Mouse (Mus musculus): ENCODE results near the gene Serpinb5. TPM values are rescaled to one million over a fixed set of nuclear protein-coding genes. Genes with fewer than 3 reads are reported as not detected.

Serpinb5 gene
- polyA plus RNA-seq, 1 experiment, result not detected

DNA sequence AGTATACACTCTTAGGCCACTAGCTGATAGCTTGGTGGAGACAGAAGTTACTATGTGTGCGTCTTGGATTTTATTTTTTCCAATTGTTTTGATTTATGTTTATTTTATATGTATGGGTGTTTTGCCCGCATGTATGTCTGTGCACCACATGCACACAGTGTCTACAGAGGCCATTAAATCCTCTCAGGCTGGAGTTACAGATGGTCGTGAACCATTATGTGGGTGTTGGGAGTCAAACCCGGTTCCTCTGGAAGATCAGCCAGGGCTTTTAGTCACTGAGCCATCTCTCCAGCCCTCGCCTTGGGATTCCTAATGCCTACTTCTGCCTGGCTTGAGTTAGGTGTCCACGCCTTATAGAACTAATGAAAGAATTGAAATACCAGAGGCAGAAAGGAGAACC is 4.6 kb downstream of the Serpinb5 start:
- Histone ChIP-seq H3K4me1 (ENCODE audit: control insufficient read depth, insufficient read depth, insufficient read length) (no peaks in the 10 kb centered on the region), H3K27me3 (ENCODE audit: control insufficient read depth, insufficient read depth, low read length) (no peaks in the 10 kb centered on the region), H3K36me3 (ENCODE audit: control insufficient read depth, insufficient read depth, low read length) (no peaks in the 10 kb centered on the region), H3K27ac (ENCODE audit: insufficient read depth, low read length) (no peak overlapping the region), H3K4me3 (ENCODE audit: extremely low read depth, insufficient read depth, insufficient read length) (no peak overlapping the region)
- DNase-seq (ENCODE audit: low read depth in 1 of 2, low spot score in 2 of 2), result no peak
- TF ChIP-seq CTCF (IDR thresholded peaks at IDR 0.05; ENCODE audit: extremely low read depth, insufficient read depth, insufficient read length, insufficient replicate concordance), result no peak
- TF ChIP-seq POLR2A (IDR thresholded peaks at IDR 0.05; ENCODE audit: low read depth, low read length), result no peak
- WGBS, result 92% methylated on average over 6 of the region's 6 CpGs

DNA sequence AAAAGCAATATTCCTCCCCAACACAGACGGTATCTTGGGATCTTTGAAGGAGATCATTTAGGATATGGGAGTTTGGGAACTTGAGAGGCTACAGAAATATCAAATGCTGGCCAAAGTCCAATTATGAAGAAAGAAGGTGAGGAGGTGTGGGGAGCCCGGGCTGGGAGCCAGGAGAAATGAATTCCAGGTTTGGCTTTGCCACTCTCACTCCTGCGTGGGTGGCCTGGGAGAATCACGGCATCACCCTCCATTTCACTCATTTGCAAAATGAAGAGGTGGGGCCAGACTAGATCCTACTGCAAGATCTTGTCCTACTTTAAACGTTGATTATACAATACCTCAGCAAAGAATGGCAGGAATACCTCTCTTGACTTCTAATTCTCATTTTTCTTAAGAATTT is 5.1 kb downstream of the Serpinb5 start:
- H3K36me3 ChIP-seq (ENCODE audit: control insufficient read depth, insufficient read depth, low read length), result no peaks in the 10 kb centered on the region
- WGBS, result 75% methylated on average over 5 of the region's 5 CpGs

DNA sequence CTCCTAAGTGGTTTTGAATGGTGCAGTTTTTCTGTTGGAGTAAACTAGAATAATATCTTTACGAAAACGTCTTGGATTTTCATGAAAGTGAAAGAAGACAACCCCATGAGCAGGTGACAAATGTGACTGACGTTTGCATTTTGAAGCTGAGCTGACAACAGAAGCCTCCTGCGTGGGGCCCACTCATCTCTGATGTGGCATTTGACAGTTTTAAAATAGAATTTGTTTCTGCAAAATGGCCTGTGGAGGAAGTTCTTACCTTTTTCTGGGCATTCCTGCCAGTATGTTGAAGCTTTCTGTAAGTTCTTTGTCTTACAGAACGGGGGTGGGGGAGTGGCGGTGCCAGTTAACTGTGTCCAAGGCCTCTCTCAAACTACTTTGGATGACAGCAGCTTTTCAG is 5.8 kb downstream of the Serpinb5 start:
- Histone ChIP-seq H3K4me3 (ENCODE audit: extremely low read depth, insufficient read depth, insufficient read length) (no peak overlapping the region), H3K27me3 (ENCODE audit: control insufficient read depth, insufficient read depth, low read length) (no peaks in the 10 kb centered on the region), H3K27ac (ENCODE audit: insufficient read depth, low read length) (no peak overlapping the region), H3K36me3 (ENCODE audit: control insufficient read depth, insufficient read depth, low read length) (no peaks in the 10 kb centered on the region), H3K4me1 (ENCODE audit: control insufficient read depth, insufficient read depth, insufficient read length) (no peaks in the 10 kb centered on the region)
- 49% methylated on average over 6 of the region's 6 CpGs for WGBS
- peak in 1 of 2 experiments; percentile 17 for DNase-seq (ENCODE audit: low read depth in 1 of 2, low spot score in 2 of 2)
- TF ChIP-seq CTCF (IDR thresholded peaks at IDR 0.05; ENCODE audit: extremely low read depth, insufficient read depth, insufficient read length, insufficient replicate concordance), result no peak
- TF ChIP-seq POLR2A (IDR thresholded peaks at IDR 0.05; ENCODE audit: low read depth, low read length), result no peak

More for the DNA sequence above, 5.1 kb downstream of the Serpinb5 start:
- no peak for TF ChIP-seq POLR2A (IDR thresholded peaks at IDR 0.05; ENCODE audit: low read depth, low read length)
- TF ChIP-seq CTCF (IDR thresholded peaks at IDR 0.05; ENCODE audit: extremely low read depth, insufficient read depth, insufficient read length, insufficient replicate concordance), result no peak
- H3K27me3 ChIP-seq (ENCODE audit: control insufficient read depth, insufficient read depth, low read length), result no peaks in the 10 kb centered on the region
- no peak overlapping the region for H3K4me3 ChIP-seq (ENCODE audit: extremely low read depth, insufficient read depth, insufficient read length)
- H3K4me1 ChIP-seq (ENCODE audit: control insufficient read depth, insufficient read depth, insufficient read length), result no peaks in the 10 kb centered on the region
- H3K27ac ChIP-seq (ENCODE audit: insufficient read depth, low read length), result no peak overlapping the region
- DNase-seq (ENCODE audit: low read depth in 1 of 2, low spot score in 2 of 2), result no peak

DNA sequence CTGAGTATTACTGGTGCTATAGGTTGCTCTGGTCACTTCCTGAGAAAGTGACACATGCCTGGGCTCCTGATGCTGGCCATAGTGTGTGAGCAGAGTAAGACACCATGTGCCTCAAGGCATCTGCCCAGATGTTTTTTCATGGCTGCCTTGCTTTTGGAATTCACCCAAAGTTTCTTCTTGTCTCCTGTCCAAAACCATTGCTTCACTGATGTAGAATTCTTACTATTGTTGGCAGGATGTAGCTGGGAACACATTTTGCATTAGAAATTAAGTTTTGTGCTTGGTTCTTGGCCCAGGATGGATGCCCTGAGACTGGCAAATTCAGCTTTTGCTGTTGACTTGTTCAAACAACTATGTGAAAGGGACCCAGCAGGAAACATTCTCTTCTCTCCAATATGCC is 9.0 kb downstream of the Serpinb5 start:
- Histone ChIP-seq H3K27ac (ENCODE audit: insufficient read depth, low read length) (no peak overlapping the region), H3K27me3 (ENCODE audit: control insufficient read depth, insufficient read depth, low read length) (no peaks in the 10 kb centered on the region), H3K36me3 (ENCODE audit: control insufficient read depth, insufficient read depth, low read length) (no peaks in the 10 kb centered on the region), H3K4me3 (ENCODE audit: extremely low read depth, insufficient read depth, insufficient read length) (no peak overlapping the region), H3K4me1 (ENCODE audit: control insufficient read depth, insufficient read depth, insufficient read length) (no peaks in the 10 kb centered on the region)
- DNase-seq (ENCODE audit: low read depth in 1 of 2, low spot score in 2 of 2), result no peak
- TF ChIP-seq CTCF (IDR thresholded peaks at IDR 0.05; ENCODE audit: extremely low read depth, insufficient read depth, insufficient read length, insufficient replicate concordance) (no peak), POLR2A (IDR thresholded peaks at IDR 0.05; ENCODE audit: low read depth, low read length) (no peak)

DNA sequence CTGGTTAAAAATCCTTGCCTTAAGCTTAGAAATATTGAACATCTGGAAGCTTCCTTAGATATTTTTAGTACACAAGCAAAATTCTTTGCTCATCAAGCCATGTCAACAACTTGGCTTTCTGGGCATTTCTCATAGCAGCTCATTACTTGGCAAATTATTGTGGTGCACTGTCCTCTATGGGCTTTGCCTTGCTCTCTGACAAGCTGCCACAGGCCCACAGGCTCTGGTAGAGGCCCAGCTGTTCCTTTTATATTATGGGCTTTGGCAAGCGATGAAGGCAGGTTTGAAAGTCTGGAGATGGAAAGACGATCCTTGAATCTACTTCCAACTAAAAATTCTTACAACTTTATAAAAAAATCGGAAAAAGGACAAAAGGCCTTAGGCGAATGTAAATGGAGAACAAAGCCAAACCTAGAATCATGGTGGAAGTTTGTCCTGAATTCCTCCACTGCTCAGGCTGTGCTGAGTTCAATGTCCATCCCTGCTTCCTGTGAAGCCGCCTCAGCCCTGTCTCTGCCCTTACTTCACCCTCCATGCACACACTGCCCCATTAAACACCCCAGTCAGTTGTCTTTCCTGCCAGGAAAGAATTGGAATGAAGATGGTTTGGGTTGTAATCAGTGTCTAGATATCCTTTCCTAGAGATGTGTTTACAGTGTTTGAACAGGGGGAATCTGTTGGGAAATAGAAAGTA is 14.4 kb downstream of the Serpinb5 start:
- Histone ChIP-seq H3K36me3 (ENCODE audit: control insufficient read depth, insufficient read depth, low read length) (no peaks in the 10 kb centered on the region), H3K4me3 (ENCODE audit: extremely low read depth, insufficient read depth, insufficient read length) (no peak overlapping the region), H3K27ac (ENCODE audit: insufficient read depth, low read length) (no peak overlapping the region), H3K27me3 (ENCODE audit: control insufficient read depth, insufficient read depth, low read length) (no peaks in the 10 kb centered on the region), H3K4me1 (ENCODE audit: control insufficient read depth, insufficient read depth, insufficient read length) (no peaks in the 10 kb centered on the region)
- TF ChIP-seq CTCF (IDR thresholded peaks at IDR 0.05; ENCODE audit: extremely low read depth, insufficient read depth, insufficient read length, insufficient replicate concordance), result no peak
- TF ChIP-seq POLR2A (IDR thresholded peaks at IDR 0.05; ENCODE audit: low read depth, low read length), result no peak
- 91% methylated on average over 5 of the region's 5 CpGs for WGBS
- DNase-seq (ENCODE audit: low read depth in 1 of 2, low spot score in 2 of 2), result no peak

DNA sequence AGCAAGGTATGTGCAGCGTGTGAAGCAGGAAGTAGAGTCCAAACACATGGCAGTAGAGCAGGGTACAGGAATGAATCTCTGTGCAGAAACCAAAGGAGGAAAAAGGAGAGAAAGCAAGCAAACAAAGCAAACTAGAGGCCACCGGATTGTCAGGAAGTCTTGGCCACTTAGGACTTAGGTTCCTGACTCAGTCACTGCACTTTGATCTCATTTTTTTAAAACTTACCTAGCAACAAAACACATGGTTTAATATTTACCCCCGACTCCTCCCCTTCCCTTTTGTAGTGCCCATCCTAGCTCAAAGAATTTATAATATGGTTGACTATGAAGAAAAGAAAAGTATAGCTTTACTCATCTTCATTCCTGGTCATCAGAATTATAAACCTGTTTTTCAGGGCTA is 15.2 kb downstream of the Serpinb5 start:
- H3K27me3 ChIP-seq (ENCODE audit: control insufficient read depth, insufficient read depth, low read length), result no peaks in the 10 kb centered on the region
- 68% methylated on average over 3 of the region's 3 CpGs for WGBS
- H3K4me1 ChIP-seq (ENCODE audit: control insufficient read depth, insufficient read depth, insufficient read length), result no peaks in the 10 kb centered on the region
- TF ChIP-seq POLR2A (IDR thresholded peaks at IDR 0.05; ENCODE audit: low read depth, low read length), result no peak
- TF ChIP-seq CTCF (IDR thresholded peaks at IDR 0.05; ENCODE audit: extremely low read depth, insufficient read depth, insufficient read length, insufficient replicate concordance), result no peak
- no peak overlapping the region for H3K4me3 ChIP-seq (ENCODE audit: extremely low read depth, insufficient read depth, insufficient read length)
- no peak overlapping the region for H3K27ac ChIP-seq (ENCODE audit: insufficient read depth, low read length)
- DNase-seq (ENCODE audit: low read depth in 1 of 2, low spot score in 2 of 2), result no peak
- no peaks in the 10 kb centered on the region for H3K36me3 ChIP-seq (ENCODE audit: control insufficient read depth, insufficient read depth, low read length)

DNA sequence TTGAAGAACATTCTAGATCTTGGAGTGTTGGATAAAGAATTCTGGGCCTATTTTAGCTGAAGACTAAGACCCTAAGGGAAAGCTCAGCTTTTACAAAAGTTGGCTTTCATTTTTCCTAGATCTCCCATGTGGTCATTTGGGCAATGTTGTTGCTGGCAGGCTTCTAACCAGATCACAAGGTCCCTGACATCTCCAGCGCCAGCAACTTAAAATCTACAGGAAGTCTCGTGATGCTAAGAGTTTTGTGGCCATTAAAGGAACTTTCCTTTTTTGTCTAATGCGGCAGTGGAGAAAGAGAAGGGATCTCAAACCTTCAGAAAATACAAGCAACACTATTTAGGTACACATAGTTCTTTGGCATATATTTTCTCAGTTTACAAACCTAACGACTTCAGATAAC is 21.8 kb downstream of the Serpinb5 start:
- no peaks in the 10 kb centered on the region for H3K4me1 ChIP-seq (ENCODE audit: control insufficient read depth, insufficient read depth, insufficient read length)
- WGBS, result 44% methylated on average over 4 of the region's 4 CpGs
- no peaks in the 10 kb centered on the region for H3K27me3 ChIP-seq (ENCODE audit: control insufficient read depth, insufficient read depth, low read length)
- no peak for TF ChIP-seq CTCF (IDR thresholded peaks at IDR 0.05; ENCODE audit: extremely low read depth, insufficient read depth, insufficient read length, insufficient replicate concordance)
- no peak overlapping the region for H3K4me3 ChIP-seq (ENCODE audit: extremely low read depth, insufficient read depth, insufficient read length)
- DNase-seq (ENCODE audit: low read depth in 1 of 2, low spot score in 2 of 2), result no peak
- no peak overlapping the region for H3K27ac ChIP-seq (ENCODE audit: insufficient read depth, low read length)
- H3K36me3 ChIP-seq (ENCODE audit: control insufficient read depth, insufficient read depth, low read length), result no peaks in the 10 kb centered on the region

Measured in spleen, adult 2 months (tissue).